Mouse (Mus musculus): ENCODE results near the gene Cryba4.

The Cryba4 gene

GRCm38 (mm10) chr5:112206543-112207255 is 45.6 kb downstream of the Cryba4 start:
- no peak for DNase-seq (ENCODE audit: low spot score in 2 of 2)

GRCm38 (mm10) chr5:112199656-112200055 is 52.7 kb downstream of the Cryba4 start:
- no peak for DNase-seq (ENCODE audit: low spot score in 2 of 2)
